Mouse (Mus musculus): ENCODE results near the gene Tspan17. TPM values are rescaled to one million over a fixed set of nuclear protein-coding genes. Genes with fewer than 3 reads are reported as not detected.

The Tspan17 gene
- 2.5 TPM in 1 of 2 replicates, not detected in the other for total RNA-seq (2015; ENCODE audit: low replicate concordance)
- 1.0 TPM in 1 of 2 replicates, not detected in the other for total RNA-seq (2017; ENCODE audit: low replicate concordance)

GRCm38 (mm10) chr13:54788740-54789560 lies at the start of gene Tspan17:
Gene Tspan17, plus strand, starts transcription at chr13:54789377.
- peak; percentile 56 for ATAC-seq (replicated peaks; ENCODE audit: low FRiP score, poor library complexity, severe bottlenecking)

GRCm38 (mm10) chr13:54746110-54746509 lies 43.1 kb upstream of the Tspan17 start:
- no peak for ATAC-seq (replicated peaks; ENCODE audit: low FRiP score, poor library complexity, severe bottlenecking)

DNA sequence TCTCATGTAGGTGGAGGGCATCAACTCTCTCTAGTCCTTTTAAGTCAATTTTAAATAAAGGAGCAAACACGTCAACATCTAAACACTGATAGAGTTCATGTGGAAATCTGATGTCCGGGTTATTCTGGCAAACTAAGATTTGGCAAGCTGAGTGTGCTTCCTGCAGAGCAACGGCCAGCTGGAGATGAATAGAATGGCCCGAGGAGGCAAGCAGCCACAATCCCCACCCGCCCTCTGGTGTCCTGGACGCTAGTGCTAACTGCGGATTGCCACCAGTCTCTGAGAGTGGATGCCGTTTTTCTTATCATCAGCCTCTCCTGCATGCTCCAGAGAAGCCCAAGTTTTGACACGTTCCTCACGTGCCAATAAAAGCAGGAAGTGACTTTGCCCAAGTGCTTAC lies 42.3 kb upstream of the Tspan17 start:
- no peak for ATAC-seq (replicated peaks; ENCODE audit: low FRiP score, poor library complexity, severe bottlenecking)

DNA sequence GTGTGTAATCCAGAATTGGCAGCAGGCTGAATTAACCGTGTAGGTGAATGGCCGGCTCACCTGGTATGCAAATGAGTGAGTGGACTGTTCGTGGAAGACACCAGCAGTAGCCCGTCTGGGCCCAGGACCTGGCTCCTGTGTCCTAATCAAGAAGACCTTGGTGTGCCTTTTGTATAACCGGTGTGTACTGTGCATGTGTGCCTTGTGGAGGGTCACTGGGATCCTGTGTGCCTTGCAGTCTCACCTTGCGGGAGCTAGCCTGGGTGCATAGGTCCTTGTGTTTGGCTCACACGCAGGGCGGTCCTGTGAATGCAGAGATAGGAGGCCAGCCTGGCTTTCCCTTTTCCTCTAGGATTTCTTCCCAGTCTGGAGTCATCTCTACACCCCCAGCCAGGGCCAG lies 41.0 kb upstream of the Tspan17 start:
- ATAC-seq (replicated peaks; ENCODE audit: low FRiP score, poor library complexity, severe bottlenecking), result no peak

GRCm38 (mm10) chr13:54748721-54749060 lies 40.5 kb upstream of the Tspan17 start:
- ATAC-seq (replicated peaks; ENCODE audit: low FRiP score, poor library complexity, severe bottlenecking), result no peak

GRCm38 (mm10) chr13:54749061-54749863 lies 39.9 kb upstream of the Tspan17 start:
- no peak for ATAC-seq (replicated peaks; ENCODE audit: low FRiP score, poor library complexity, severe bottlenecking)

GRCm38 (mm10) chr13:54749864-54750411 lies 39.2 kb upstream of the Tspan17 start, which contains the start of gene Gprin1:
Gene Gprin1, minus strand, starts transcription at chr13:54749874.
- ATAC-seq (replicated peaks; ENCODE audit: low FRiP score, poor library complexity, severe bottlenecking), result no peak

DNA sequence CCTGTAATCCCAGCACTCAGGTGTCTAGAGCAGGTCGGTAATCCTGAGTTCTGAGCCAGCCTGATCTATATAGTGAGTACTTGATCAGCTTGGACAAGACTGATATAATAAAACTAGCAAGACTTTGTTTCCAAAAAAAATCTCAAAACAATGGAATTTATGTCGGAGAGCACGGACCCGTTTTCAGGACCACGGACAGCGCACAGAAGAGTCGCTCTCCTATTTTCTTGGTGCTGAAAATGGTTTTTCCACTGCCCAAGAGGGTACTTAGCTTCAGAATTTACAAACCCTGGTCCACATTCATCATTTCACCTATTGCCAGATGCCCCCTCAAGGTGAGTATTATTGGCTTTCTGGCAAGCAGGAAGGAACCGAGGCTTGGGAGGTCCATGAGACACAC lies 38.5 kb upstream of the Tspan17 start:
- ATAC-seq (replicated peaks; ENCODE audit: low FRiP score, poor library complexity, severe bottlenecking), result no peak

DNA sequence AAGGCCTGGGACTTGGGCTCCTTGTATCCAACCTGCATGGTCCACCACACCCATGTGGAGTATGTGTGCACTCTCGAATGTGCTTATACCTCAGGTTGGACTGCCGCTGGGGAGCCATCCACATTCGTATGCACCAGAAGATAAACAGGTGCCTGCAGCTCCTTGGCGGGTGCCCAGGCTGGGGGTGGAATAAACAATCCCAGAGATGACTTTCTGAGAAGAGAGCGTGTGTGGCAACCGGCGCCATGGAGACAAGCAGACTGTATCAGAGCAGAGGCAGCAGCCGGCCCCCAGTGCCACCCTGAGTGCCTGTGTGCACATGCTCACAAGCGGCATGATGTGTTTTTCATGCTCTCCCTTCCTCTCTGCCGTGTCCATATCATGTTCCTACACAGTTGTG lies 36.5 kb upstream of the Tspan17 start:
- no peak for ATAC-seq (replicated peaks; ENCODE audit: low FRiP score, poor library complexity, severe bottlenecking)

GRCm38 (mm10) chr13:54753733-54754132 lies 35.4 kb upstream of the Tspan17 start:
- ATAC-seq (replicated peaks; ENCODE audit: low FRiP score, poor library complexity, severe bottlenecking), result no peak

GRCm38 (mm10) chr13:54754169-54755080 lies 34.8 kb upstream of the Tspan17 start:
- no peak for ATAC-seq (replicated peaks; ENCODE audit: low FRiP score, poor library complexity, severe bottlenecking)

GRCm38 (mm10) chr13:54755201-54755830 lies 33.9 kb upstream of the Tspan17 start:
- no peak for ATAC-seq (replicated peaks; ENCODE audit: low FRiP score, poor library complexity, severe bottlenecking)

GRCm38 (mm10) chr13:54756156-54756712 lies 32.9 kb upstream of the Tspan17 start:
- ATAC-seq (replicated peaks; ENCODE audit: low FRiP score, poor library complexity, severe bottlenecking), result no peak

- ATAC-seq (replicated peaks; ENCODE audit: low FRiP score, poor library complexity, severe bottlenecking), result no peak
Observed at GRCm38 (mm10) chr13:54757093-54757830, 31.9 kb upstream of the Tspan17 start.

GRCm38 (mm10) chr13:54758045-54758755 lies 31.0 kb upstream of the Tspan17 start:
- peak; percentile 64; the same call in 1 of the 2 replicates for ATAC-seq (replicated peaks; ENCODE audit: low FRiP score, poor library complexity, severe bottlenecking)

DNA sequence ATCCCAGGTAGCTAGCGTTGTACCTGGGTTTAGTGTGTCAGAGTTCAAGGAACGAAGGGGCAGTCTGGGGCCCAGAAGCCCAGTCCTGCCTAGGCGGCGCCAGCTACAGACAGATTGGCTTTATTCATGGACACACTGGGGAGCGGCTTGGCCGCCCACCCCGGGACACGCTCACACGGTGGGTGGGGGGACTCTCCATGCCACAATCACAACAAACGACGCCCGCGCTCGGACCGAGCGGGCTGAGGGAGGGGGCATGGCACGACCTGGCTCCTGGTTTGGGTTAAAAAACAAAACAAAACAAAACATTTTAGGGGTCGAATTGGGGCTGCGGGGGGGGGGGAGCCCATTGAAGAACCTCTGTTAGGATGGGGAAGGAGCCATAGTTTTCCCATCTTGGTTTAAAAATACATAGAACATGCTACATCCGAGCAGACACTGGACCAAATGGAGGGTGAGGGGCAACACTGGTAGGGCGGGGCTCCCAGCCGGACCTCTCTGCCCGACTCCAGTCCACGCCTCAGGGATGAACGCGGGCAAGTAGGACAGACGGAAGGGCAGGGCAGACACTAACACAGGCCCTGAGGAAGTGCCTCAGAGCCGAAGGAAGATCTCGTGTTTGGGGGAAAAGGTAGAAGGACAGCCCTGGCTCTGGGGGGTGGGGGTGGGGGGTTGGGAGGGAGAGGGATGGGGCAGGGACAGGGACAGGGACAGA lies 30.3 kb upstream of the Tspan17 start:
- ATAC-seq (replicated peaks; ENCODE audit: low FRiP score, poor library complexity, severe bottlenecking), result no peak

- no peak for ATAC-seq (replicated peaks; ENCODE audit: low FRiP score, poor library complexity, severe bottlenecking)
Observed at GRCm38 (mm10) chr13:54759496-54759895, 29.7 kb upstream of the Tspan17 start.
